Mouse (Mus musculus) limb, embryonic 13.5 days (tissue): ENCODE results near the gene Micu2. TPM values are rescaled to one million over a fixed set of nuclear protein-coding genes. Genes with fewer than 3 reads are reported as not detected.
A peak's percentile ranks its signal among the peaks of the same experiment; 100 is the strongest.

Source experiments
- ATAC-seq: fragments of 200-750 bp; cut with Nextera tagmentation; 2 replicates; pipeline ENCODE4 v1.8.0; 2017; ENCODE audit warnings: low read depth, moderate number of reproducible peaks, moderate TSS enrichment; ENCODE audit not compliant: low FRiP score
- H3K27ac ChIP-seq: fragments of 300-500 bp; sonication (generic); 2 replicates; pipeline ENCODE4 v1.5.1; 2015; ENCODE audit warnings: inconsistent platforms, mild to moderate bottlenecking, moderate library complexity
- H3K27me3 ChIP-seq: fragments of 300-500 bp; sonication (generic); 2 replicates; pipeline ENCODE4 v1.6.1; 2015; ENCODE audit warnings: mild to moderate bottlenecking, inconsistent platforms
- H3K36me3 ChIP-seq: fragments of 300-500 bp; sonication (generic); 2 replicates; pipeline ENCODE4 v1.6.1; 2015; ENCODE audit warnings: inconsistent platforms, mild to moderate bottlenecking, moderate library complexity
- H3K4me1 ChIP-seq: fragments of 300-500 bp; sonication (generic); 2 replicates; pipeline ENCODE4 v1.6.1; 2015; ENCODE audit warnings: inconsistent platforms
- H3K4me2 ChIP-seq: fragments of 300-500 bp; sonication (generic); replicated peaks from 2 replicates; pipeline ENCODE4 v1.6.1; 2015; ENCODE audit warnings: inconsistent platforms, mild to moderate bottlenecking, moderate library complexity
- H3K4me3 ChIP-seq: fragments of 300-500 bp; sonication (generic); 2 replicates; pipeline ENCODE4 v1.5.1; 2015; ENCODE audit warnings: moderate library complexity, mild to moderate bottlenecking, inconsistent platforms
- H3K9ac ChIP-seq: fragments of 300-500 bp; sonication (generic); 2 replicates; pipeline ENCODE4 v1.6.1; 2015; ENCODE audit warnings: mild to moderate bottlenecking, inconsistent platforms
- H3K9me3 ChIP-seq: fragments of 300-500 bp; sonication (generic); 2 replicates; pipeline ENCODE4 v1.6.1; 2016; ENCODE audit warnings: inconsistent platforms
- whole genome bisulfite sequencing: fragments of 180-500 bp; shearing (Covaris S2); methylation state at CpG from one replicate; pipeline ENCODE4 v1.1.7; 2015; 5-methylcytosine and 5-hydroxymethylcytosine counted together
- polyA plus RNA-seq: library from polyadenylated mRNA; unstranded; fragments of >200 nt; fragmentation: Nextera tagmentation; extraction: Ambion mirVana; gene quantifications from 2 replicates; pipeline ENCODE4 v1.2.1, GENCODE M21; 2015

Micu2 gene
- polyA plus RNA-seq, 1 experiment from 2014 or later: 93.8 TPM

DNA sequence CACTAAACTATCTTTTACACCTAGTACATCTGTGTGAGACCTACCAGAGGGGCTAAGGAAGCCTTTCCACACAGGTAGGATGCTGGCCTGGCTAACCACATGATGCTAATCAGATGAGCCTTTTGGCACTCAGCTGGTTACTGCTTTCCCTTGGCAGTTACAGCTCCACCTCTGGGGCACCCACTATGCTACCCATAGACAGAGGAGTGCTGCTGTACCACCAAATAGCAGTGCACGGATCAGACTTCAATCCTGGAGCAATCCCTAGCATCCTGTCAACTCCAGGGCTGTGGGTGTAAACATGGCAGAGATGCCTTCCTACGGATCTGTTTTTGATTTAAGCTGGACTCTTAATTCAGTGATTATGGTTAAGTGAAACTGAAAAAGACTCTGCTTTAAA is 13.3 kb downstream of the Micu2 start:
- Histone ChIP-seq H3K9me3 (peaks cover 12% of the 10 kb centered on the region), H3K27ac (no peak overlapping the region), H3K27me3 (no peaks in the 10 kb centered on the region), H3K4me1 (peaks cover 18% of the 10 kb centered on the region), H3K4me3 (no peak overlapping the region), H3K4me2 (no peak overlapping the region), H3K9ac (no peak overlapping the region), H3K36me3 (peaks cover 20% of the 10 kb centered on the region)
- ATAC-seq: no peak
- 56% methylated on average over 2 of the region's 2 CpGs for WGBS

DNA sequence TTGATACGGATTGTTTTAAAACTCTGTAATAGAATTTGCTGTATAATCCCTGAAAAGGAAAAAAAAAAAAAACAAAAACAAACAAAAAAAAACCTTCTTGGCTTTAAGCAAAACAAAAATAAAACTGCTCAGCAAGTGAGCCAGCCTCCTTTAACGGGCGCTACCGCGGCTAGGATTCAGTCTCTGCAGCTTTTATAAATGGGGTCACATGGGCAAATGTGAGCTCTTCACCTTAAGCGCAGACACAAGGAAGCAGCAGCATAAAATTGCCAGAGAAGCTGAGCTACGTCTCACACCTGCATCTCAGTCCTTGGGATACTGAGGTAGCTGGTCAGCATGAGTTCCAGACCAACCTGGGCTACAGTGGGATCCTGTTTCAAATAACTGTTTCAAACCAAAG is 16.6 kb downstream of the Micu2 start:
- H3K9me3 ChIP-seq: peaks cover 3% of the 10 kb centered on the region; the same call in 1 of the 2 replicates
- no peaks in the 10 kb centered on the region for H3K27me3 ChIP-seq
- no peak overlapping the region for H3K4me3 ChIP-seq
- WGBS: 11% methylated on average over 7 of the region's 7 CpGs
- peaks cover 50% of the 10 kb centered on the region for H3K4me1 ChIP-seq
- peak overlapping the region; percentile 58; the same call in 1 of the 2 replicates for H3K27ac ChIP-seq
- no peak overlapping the region for H3K9ac ChIP-seq
- ATAC-seq: no peak
- H3K4me2 ChIP-seq: peak overlapping the region; percentile 50
- peaks cover 4% of the 10 kb centered on the region; the same call in 1 of the 2 replicates for H3K36me3 ChIP-seq

DNA sequence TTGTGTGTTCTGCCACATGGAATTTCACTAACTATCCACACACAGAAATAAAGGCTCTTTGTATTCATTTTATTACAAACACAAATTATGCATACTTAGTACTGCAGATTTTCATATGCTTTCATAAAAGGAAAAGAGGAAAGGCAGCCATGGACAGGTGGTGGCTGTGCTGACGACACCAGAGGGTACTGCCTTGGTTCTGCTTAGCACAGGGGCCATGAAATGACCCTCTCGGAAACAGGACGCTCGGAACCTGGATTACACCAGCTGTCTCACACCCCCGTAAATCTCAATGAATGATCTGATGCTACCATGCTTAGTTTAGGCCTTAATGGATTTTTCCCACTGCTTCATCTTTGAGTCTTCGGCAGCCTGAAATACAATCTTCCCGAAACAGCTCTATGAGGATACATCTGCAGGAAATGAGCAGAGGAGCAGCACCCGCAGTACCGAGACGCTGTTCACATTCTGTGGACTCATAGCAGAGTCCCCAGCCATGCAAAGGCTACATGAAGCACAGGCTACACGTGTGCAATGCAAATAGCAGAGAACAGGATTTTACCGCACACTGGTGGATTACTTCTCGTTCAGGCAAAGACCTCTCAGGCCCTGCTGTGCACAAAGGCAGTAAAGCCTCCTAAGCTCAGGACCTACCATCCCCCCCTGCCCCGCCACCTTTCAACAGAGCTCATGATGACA is 17.2 kb downstream of the Micu2 start:
- Histone ChIP-seq H3K4me3 (no peak overlapping the region), H3K9me3 (no peaks in the 10 kb centered on the region), H3K9ac (peak overlapping the region; percentile 19; the same call in 1 of the 2 replicates), H3K27ac (peak overlapping the region; percentile 58; the same call in 1 of the 2 replicates), H3K36me3 (no peaks in the 10 kb centered on the region), H3K27me3 (no peaks in the 10 kb centered on the region), H3K4me1 (peaks cover 51% of the 10 kb centered on the region), H3K4me2 (peak overlapping the region; percentile 50)
- 10% methylated on average over 14 of the region's 14 CpGs for WGBS
- ATAC-seq: peak; percentile 68

DNA sequence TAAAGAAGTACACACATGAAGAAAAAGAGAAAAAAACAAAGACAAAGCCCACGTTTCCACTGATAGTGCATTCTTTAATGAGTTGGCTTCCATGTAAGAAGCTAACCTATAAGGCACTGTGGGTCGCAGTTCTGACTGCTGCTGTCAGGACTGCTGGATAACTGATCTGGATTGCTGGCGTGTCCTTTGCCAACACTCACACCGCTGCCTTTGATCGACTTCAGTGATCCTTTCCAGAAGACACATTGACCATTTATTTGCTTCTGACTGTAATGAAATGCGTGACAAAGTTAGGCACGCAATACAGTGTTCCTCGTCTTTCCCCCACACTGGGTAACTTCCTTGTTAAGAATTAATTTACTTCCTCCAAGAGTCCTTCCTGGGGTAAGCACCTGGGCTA is 18.3 kb downstream of the Micu2 start:
- no peaks in the 10 kb centered on the region for H3K9me3 ChIP-seq
- no peaks in the 10 kb centered on the region for H3K36me3 ChIP-seq
- no peaks in the 10 kb centered on the region for H3K27me3 ChIP-seq
- H3K4me2 ChIP-seq: no peak overlapping the region
- no peak for ATAC-seq
- no peak overlapping the region for H3K9ac ChIP-seq
- no peak overlapping the region for H3K4me3 ChIP-seq
- 45% methylated on average over 8 of the region's 8 CpGs for WGBS
- peaks cover 56% of the 10 kb centered on the region for H3K4me1 ChIP-seq
- H3K27ac ChIP-seq: no peak overlapping the region; the same call in 1 of the 2 replicates

DNA sequence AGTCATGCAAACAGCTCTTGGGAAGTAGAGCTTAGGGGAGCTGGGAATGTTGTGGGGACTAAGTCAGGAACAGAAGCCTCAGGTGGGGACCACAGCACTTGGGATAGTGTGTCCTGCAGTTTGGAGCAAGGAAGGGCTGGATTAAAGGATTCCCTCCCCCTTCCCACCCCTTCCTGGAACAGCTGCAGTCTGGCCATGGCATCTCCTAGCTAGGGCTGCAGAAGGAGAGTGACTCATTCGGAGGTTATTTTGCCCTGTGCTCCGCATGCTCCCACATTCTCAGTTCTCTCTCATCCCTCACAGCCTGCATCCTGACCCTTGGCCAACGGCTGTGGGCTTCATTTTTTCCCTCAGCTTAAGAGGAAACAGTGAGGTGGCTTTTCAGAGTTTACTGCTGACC is 18.9 kb downstream of the Micu2 start:
- H3K4me1 ChIP-seq: peaks cover 58% of the 10 kb centered on the region
- no peak for ATAC-seq

DNA sequence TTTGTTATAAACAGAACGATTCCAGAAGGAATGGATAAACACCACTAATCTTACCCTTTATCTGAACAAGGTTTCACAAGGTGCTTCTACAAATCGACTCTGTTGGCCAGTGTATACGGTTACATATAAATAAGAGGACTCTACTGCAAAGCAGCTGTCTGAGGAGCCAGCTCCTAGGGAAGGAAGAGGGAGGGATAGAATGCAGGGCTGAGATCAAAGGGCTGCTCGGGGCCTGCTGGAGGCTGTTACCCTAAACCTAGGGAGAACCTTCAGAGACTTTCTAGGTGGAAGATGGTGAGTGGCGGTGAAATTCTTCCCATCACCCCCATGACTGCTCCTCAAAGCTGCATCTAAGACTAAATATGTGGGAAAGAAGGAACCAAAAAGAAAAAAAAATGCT is 20.9 kb downstream of the Micu2 start:
- 8% methylated on average over 5 of the region's 5 CpGs for WGBS
- ATAC-seq: 0 out of 2 replicates have a peak, but pooled peaks have one; percentile 29
- Histone ChIP-seq H3K4me3 (no peak overlapping the region), H3K9ac (no peak overlapping the region), H3K4me1 (peaks cover 58% of the 10 kb centered on the region), H3K27me3 (no peaks in the 10 kb centered on the region), H3K9me3 (no peaks in the 10 kb centered on the region), H3K27ac (no peak overlapping the region), H3K4me2 (no peak overlapping the region), H3K36me3 (no peaks in the 10 kb centered on the region)

More for the DNA sequence above, 18.9 kb downstream of the Micu2 start:
- no peaks in the 10 kb centered on the region for H3K9me3 ChIP-seq
- H3K27me3 ChIP-seq: no peaks in the 10 kb centered on the region
- no peaks in the 10 kb centered on the region for H3K36me3 ChIP-seq
- no peak overlapping the region for H3K4me2 ChIP-seq
- WGBS: 16% methylated on average over 3 of the region's 3 CpGs
- H3K4me3 ChIP-seq: no peak overlapping the region
- H3K27ac ChIP-seq: no peak overlapping the region
- H3K9ac ChIP-seq: no peak overlapping the region

DNA sequence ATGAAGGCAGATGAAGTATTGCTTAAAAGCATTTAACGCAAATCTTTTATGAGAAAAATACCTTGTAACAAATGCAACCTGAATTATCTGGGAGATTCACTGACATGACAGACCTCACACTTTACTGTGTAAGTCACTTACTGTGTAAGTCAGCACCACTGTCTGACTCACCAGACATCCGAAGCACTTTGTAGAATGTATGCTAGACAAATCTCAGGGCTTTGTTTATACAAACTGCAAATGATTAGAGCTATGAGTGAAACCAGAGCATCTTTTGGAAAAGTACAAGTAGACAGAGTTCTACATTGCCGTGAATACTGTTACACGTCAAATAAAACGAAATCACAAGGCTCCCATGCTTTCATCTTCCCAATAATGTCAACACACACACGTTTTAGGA is 23.4 kb downstream of the Micu2 start:
- H3K4me1 ChIP-seq: peaks cover 39% of the 10 kb centered on the region
- no peaks in the 10 kb centered on the region for H3K9me3 ChIP-seq
- H3K27ac ChIP-seq: no peak overlapping the region
- 38% methylated on average over 6 of the region's 6 CpGs for WGBS
- no peak overlapping the region for H3K4me3 ChIP-seq
- no peaks in the 10 kb centered on the region for H3K36me3 ChIP-seq
- no peaks in the 10 kb centered on the region for H3K27me3 ChIP-seq
- no peak overlapping the region for H3K4me2 ChIP-seq
- no peak overlapping the region for H3K9ac ChIP-seq
- no peak for ATAC-seq

DNA sequence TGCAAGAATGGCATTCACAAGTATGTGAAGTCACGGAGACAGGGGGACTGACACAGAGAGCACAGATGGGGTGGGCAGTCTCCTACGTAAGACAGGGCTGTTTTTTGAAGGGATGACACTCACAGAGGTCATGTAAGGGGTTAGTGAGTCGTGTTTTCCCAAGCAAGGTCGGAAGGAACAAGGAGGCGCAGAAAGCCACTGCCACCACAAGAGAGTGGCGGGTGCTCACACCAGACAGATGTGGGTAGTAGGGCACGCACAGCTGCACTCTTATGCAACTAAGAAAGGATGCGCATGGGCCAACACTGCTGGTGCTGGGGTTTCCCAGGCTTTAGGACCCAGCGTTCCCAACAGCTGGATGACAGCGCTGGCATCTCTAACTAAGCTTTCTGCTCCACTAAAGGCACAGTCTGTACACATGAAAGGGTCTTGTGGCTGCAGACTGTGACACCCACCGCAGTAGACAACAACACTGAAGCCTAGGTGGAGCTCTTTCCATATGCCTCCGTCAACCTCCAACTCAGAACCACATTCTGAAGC is 27.0 kb downstream of the Micu2 start:
- ATAC-seq: no peak
- Histone ChIP-seq H3K9me3 (no peaks in the 10 kb centered on the region), H3K36me3 (peaks cover 14% of the 10 kb centered on the region), H3K9ac (no peak overlapping the region), H3K27ac (no peak overlapping the region), H3K4me1 (peaks cover 9% of the 10 kb centered on the region; the same call in 1 of the 2 replicates), H3K27me3 (no peaks in the 10 kb centered on the region), H3K4me2 (no peak overlapping the region), H3K4me3 (no peak overlapping the region)
- 73% methylated on average over 12 of the region's 12 CpGs for WGBS

DNA sequence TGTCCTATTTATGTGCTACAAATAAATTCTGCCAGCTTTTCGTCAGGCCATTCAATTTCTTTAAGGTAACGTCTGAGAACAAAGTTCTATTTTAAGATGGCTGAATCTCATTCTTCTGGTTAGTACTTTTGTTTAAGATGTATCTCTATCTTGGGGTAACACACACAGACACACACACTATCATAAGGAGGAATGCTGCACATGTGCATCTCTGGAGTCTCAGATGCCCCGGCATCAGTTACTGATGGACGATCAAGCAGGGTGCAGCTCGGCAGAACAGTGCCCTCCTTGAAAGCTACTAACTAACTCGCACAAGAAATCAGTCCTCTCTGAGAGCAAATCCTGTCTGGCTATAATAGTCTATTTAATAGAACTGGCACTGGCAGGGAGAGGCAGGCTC is 30.2 kb downstream of the Micu2 start:
- no peak overlapping the region for H3K4me3 ChIP-seq
- no peak overlapping the region for H3K27ac ChIP-seq
- no peaks in the 10 kb centered on the region for H3K4me1 ChIP-seq
- no peaks in the 10 kb centered on the region for H3K27me3 ChIP-seq
- ATAC-seq: no peak
- H3K4me2 ChIP-seq: no peak overlapping the region
- WGBS: 46% methylated on average over 6 of the region's 6 CpGs
- no peaks in the 10 kb centered on the region for H3K9me3 ChIP-seq
- H3K36me3 ChIP-seq: peaks cover 14% of the 10 kb centered on the region
- H3K9ac ChIP-seq: no peak overlapping the region

DNA sequence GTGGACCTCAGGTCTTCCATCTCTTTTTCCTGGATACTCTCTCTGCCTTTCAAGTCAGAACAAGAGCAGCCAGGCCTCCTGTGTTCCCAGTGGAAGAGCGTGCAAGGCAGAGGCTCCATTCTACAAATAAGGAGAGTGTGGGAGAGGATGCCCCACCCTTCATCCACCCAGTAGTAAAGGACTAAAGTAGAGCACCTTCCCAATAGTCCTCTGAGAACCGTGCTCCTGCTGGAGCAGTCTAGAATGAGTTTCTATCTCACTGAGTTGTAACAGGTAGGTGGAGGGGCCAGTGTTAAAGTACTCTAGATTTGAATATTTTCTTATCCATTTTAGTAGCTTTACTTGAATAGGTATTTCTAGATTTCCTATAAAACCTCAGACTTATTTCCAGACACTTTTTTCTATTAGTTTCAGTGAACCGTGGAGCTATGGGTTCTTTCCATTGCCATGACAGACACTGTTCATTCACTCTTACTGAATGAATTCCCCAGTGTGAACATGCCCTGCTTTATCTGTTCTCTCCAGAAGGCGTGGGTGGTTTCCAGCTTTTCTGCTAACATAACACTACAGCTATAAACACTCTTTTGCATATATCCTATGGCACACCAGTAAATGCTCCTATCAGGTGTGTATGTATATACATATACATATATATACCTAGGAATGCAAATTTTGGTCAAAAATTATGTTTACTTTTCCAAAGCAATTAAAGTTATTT is 31.8 kb downstream of the Micu2 start:
- Histone ChIP-seq H3K4me2 (no peak overlapping the region), H3K4me3 (no peak overlapping the region), H3K27ac (no peak overlapping the region), H3K4me1 (peaks cover 3% of the 10 kb centered on the region; the same call in 1 of the 2 replicates), H3K9me3 (no peaks in the 10 kb centered on the region), H3K36me3 (peaks cover 14% of the 10 kb centered on the region), H3K9ac (no peak overlapping the region), H3K27me3 (no peaks in the 10 kb centered on the region)
- WGBS: 77% methylated on average over 4 of the region's 4 CpGs
- no peak for ATAC-seq

DNA sequence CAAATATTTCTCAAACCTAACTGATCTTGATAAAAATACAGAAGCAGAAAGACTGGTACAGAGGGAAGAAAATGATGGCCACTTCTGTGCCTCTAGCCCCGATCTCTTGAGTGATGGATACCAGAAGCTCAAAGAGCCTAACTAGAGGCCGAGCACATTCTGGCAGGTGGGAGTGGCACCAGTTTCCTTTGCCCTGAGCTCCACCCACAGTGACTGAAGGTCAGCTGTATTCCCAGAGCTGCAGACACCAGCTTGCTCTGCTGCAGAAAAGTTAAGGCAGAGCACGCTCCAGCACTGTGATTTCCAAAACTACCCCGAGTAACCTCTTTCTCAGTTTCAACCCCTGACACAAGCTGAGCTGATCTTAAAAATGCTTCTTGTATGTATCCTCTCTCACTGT is 37.2 kb downstream of the Micu2 start:
- peaks cover 3% of the 10 kb centered on the region; the same call in 1 of the 2 replicates for H3K36me3 ChIP-seq
- H3K4me2 ChIP-seq: no peak overlapping the region
- ATAC-seq: no peak
- H3K4me1 ChIP-seq: peaks cover 3% of the 10 kb centered on the region; the same call in 1 of the 2 replicates
- H3K27ac ChIP-seq: no peak overlapping the region
- H3K4me3 ChIP-seq: no peak overlapping the region
- no peak overlapping the region for H3K9ac ChIP-seq
- 46% methylated on average over 4 of the region's 4 CpGs for WGBS
- no peaks in the 10 kb centered on the region for H3K27me3 ChIP-seq
- no peaks in the 10 kb centered on the region for H3K9me3 ChIP-seq

DNA sequence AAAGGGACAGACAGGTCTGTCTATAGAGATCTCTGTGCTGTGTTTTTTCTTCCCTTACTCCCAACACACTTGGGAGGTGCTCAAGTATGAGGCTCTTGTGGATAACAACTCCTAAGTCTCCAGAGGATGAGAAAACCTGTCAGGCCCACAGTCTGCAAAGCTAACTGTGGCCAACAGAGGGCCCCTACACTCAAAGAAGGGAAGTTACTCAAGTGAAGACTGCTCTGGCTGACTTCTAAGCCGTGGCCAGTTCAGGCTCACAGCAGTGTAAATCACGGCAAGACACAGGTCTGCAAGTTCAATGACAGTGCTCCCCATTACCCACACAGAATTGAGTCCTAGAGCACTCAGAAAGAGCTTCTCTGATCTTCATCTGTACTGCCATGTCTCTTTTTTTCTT is 48.0 kb downstream of the Micu2 start:
- Histone ChIP-seq H3K4me1 (no peaks in the 10 kb centered on the region), H3K9me3 (no peaks in the 10 kb centered on the region), H3K36me3 (peaks cover 26% of the 10 kb centered on the region), H3K27ac (no peak overlapping the region), H3K4me3 (no peak overlapping the region), H3K4me2 (no peak overlapping the region), H3K27me3 (no peaks in the 10 kb centered on the region), H3K9ac (no peak overlapping the region)
- ATAC-seq: no peak
- WGBS: 6% methylated on average over 2 of the region's 2 CpGs
